Mouse (Mus musculus) neutrophil, adult 65 days (primary cell): ENCODE data around the gene Ccnd3. TPM values are rescaled to one million over a fixed set of nuclear protein-coding genes. Genes with fewer than 3 reads are reported as not detected.

Source experiments
- total RNA-seq: library from RNA; stranded (reverse); gene quantifications from 2 replicates; pipeline ENCODE4 v1.2.4, GENCODE M21; 2023

The Ccnd3 gene
- total RNA-seq: 431 and 513 TPM in 2 replicates

DNA sequence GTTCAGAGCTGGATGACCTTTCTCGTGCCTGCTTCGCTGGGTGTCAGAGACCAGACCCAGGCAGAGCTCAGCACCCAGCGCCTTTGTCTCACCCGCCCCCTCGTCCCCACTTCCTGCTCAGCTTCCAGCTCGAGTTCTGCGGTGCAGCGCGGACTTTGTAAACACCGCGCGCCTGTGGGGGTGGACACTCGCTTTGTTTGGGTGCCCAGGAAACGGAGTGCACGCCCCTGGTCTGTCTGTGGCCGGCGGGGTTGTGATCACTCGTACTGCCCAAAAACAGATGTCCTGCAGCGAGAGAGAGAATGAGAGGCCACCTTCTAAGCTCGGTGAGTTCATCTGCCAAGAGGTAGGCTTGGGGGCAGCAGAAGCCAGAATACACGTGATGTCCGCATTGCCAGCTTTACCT, at the start of gene Ccnd3:
TSS of gene Ccnd3 (plus strand) at position 111 of the 406 bp plus-strand sequence.

DNA sequence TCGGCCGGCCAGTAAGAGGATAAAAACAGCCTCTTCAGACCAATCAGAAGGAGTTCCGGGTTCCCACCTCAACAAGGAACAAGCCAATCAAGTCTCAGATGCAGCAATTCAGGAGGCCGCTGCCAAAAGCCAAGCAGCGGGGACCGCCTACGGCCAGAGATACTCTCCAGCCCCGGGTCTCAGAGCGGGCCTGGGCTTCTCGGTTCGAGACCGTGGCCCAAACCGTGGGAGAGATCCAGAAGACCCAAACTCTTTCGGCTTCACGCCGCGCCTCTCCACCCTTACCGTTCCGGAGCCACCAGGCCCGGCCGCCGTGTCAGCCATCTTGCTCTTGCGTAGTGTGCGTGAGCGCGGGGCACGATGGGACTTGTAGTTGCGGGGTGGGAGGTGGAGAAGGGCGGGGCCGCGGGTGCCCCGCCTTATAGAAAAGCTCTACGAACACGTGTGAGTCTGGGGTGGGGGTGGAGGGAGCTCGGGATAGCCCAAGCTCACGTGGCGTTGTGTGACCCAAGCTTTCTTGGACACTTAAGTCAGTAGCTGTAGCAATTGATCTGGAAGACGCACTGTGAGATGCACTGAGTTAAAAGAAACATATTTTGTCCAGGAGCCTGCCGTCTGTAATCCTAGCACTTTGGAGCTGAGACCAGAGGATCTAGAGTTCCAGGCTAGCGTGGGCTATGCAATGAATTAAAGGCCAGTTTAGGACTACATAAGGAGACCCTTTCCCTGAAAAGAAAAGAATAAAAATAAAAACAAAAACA, 2.7 kb upstream of the Ccnd3 start, which contains the start of gene Taf8:
TSS of gene Taf8 (minus strand) at position 347 of the 761 bp plus-strand sequence.

GRCm38 (mm10) chr17:47610849-47611660, 106.2 kb downstream of the Ccnd3 start, which contains the start of the genes Bysl, Med20 and Gm20517:
Bysl (minus strand) TSS chr17:47611492.
Med20 (plus strand) TSS chr17:47611582.
Gm20517 (plus strand) TSS chr17:47611589.

DNA sequence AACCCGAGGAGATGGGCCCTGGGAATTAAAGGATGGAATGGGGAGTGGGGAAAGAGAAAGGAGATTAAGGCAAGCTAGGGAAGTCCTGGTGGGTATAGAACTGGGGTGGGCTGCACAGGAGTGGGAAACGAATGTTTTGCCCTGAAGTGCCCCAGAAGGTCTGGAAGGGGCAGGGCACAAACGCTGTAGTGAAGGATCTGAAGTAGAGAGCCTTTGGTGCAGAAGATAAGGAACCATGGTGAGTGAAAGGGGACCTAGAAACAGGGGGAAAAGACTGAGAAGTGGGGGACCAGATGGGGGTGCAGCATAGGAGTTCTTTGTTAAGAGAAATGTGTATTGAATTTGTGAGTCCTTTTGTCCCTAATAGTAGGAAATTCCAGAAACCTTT, 125.8 kb downstream of the Ccnd3 start, which contains the start of gene Usp49:
TSS of gene Usp49 (plus strand) at position 13 of the 388 bp plus-strand sequence.

Other genes with a start within 250 kb of the Ccnd3 start
- gene Mrps10, start 136.2 kb upstream of the Ccnd3 start, total RNA-seq: 5.9 and 7.4 TPM in 2 replicates
- gene Guca1b, start 119.7 kb upstream of the Ccnd3 start, total RNA-seq: not detected in 2 replicates
- gene Guca1a, start 104.5 kb upstream of the Ccnd3 start, total RNA-seq: 2.8 and 3.6 TPM in 2 replicates
- 0.07 and 0.38 TPM in 2 replicates for gene AI661453, start 68.4 kb upstream of the Ccnd3 start, total RNA-seq
- not detected in 2 replicates for gene 1700001C19Rik, start 67.7 kb upstream of the Ccnd3 start, total RNA-seq
- 38.8 and 61.1 TPM in 2 replicates for gene Taf8, start 2.8 kb upstream of the Ccnd3 start, total RNA-seq
- gene Bysl, start 106.4 kb downstream of the Ccnd3 start, total RNA-seq: 7.3 and 8.3 TPM in 2 replicates
- 70.7 and 108 TPM in 2 replicates for gene Med20, start 106.5 kb downstream of the Ccnd3 start, total RNA-seq
- 13.1 and 28.9 TPM in 2 replicates for gene Gm20517, start 106.5 kb downstream of the Ccnd3 start, total RNA-seq
- 8.6 and 19.5 TPM in 2 replicates for gene Usp49, start 125.6 kb downstream of the Ccnd3 start, total RNA-seq
- gene Tomm6, start 183.3 kb downstream of the Ccnd3 start, total RNA-seq: 136 and 149 TPM in 2 replicates
- gene Frs3, start 184.0 kb downstream of the Ccnd3 start, total RNA-seq: 0.79 TPM in 1 of 2 replicates, not detected in the other
- 0.41 TPM in 1 of 2 replicates, not detected in the other for gene Gm21981, start 189.4 kb downstream of the Ccnd3 start, total RNA-seq
- gene Prickle4, start 189.7 kb downstream of the Ccnd3 start, total RNA-seq: not detected in 2 replicates
- not detected in 2 replicates for gene Pgc, start 221.8 kb downstream of the Ccnd3 start, total RNA-seq
- gene Tfeb, start 232.0 kb downstream of the Ccnd3 start, total RNA-seq: 87.1 and 123 TPM in 2 replicates